Mouse (Mus musculus) neural tube, embryonic 14.5 days (tissue): Measurements from ENCODE around the gene Stk19. TPM values are rescaled to one million over a fixed set of nuclear protein-coding genes. Genes with fewer than 3 reads are reported as not detected.

Experiments used
- ATAC-seq: fragments of 200-750 bp; cut with Nextera tagmentation; 2 replicates; pipeline ENCODE4 v1.8.0; 2017; ENCODE audit warnings: low read depth, mild to moderate bottlenecking, moderate TSS enrichment, moderate library complexity
- H3K27ac ChIP-seq: fragments of 300-500 bp; sonication (generic); 2 replicates; pipeline ENCODE4 v1.5.1; 2014; ENCODE audit warnings: low read depth, mild to moderate bottlenecking, control low read depth, low read length, moderate library complexity, mixed read lengths
- H3K27me3 ChIP-seq: fragments of 300-500 bp; sonication (generic); 2 replicates; pipeline ENCODE4 v1.6.1; 2014; ENCODE audit warnings: low read length; ENCODE audit not compliant: control insufficient read depth, insufficient read depth
- H3K36me3 ChIP-seq: fragments of 300-500 bp; sonication (generic); 2 replicates; pipeline ENCODE4 v1.6.1; 2014; ENCODE audit warnings: low read length, mixed read lengths; ENCODE audit not compliant: control insufficient read depth, insufficient read depth
- H3K4me1 ChIP-seq: fragments of 300-500 bp; sonication (generic); 2 replicates; pipeline ENCODE4 v1.6.1; 2014; ENCODE audit warnings: low read length; ENCODE audit not compliant: control insufficient read depth, insufficient read depth
- H3K4me2 ChIP-seq: fragments of 300-500 bp; sonication (generic); 2 replicates; pipeline ENCODE4 v1.6.1; 2014; ENCODE audit warnings: mild to moderate bottlenecking, low read depth, low read length, control low read depth
- H3K4me3 ChIP-seq: fragments of 300-500 bp; sonication (generic); 2 replicates; pipeline ENCODE4 v1.5.1; 2014; ENCODE audit warnings: low read depth, low read length, control low read depth, mixed read lengths
- H3K9ac ChIP-seq: fragments of 300-500 bp; sonication (generic); replicated peaks from 2 replicates; pipeline ENCODE4 v1.6.1; 2014; ENCODE audit warnings: low read depth, mild to moderate bottlenecking, control low read depth, low read length, mixed read lengths
- H3K9me3 ChIP-seq: fragments of 300-500 bp; sonication (generic); 2 replicates; pipeline ENCODE4 v1.6.1; 2016; ENCODE audit warnings: low read length; ENCODE audit not compliant: control insufficient read depth
- WGBS: fragments of 180-500 bp; shearing (Covaris S2); extraction: QIAGEN DNeasy Blood & Tissue Kit; methylation state at CpG from one replicate; pipeline ENCODE4 v1.1.7; 2014; 5-methylcytosine and 5-hydroxymethylcytosine counted together
- polyA plus RNA-seq: library from polyadenylated mRNA; unstranded; fragments of >200 nt; fragmentation: Nextera tagmentation; extraction: Ambion mirVana; gene quantifications from 2 replicates; pipeline ENCODE4 v1.2.1, GENCODE M21; 2014

Gene Stk19
- polyA plus RNA-seq, 1 experiment from 2014 or later: 37.7 TPM

DNA sequence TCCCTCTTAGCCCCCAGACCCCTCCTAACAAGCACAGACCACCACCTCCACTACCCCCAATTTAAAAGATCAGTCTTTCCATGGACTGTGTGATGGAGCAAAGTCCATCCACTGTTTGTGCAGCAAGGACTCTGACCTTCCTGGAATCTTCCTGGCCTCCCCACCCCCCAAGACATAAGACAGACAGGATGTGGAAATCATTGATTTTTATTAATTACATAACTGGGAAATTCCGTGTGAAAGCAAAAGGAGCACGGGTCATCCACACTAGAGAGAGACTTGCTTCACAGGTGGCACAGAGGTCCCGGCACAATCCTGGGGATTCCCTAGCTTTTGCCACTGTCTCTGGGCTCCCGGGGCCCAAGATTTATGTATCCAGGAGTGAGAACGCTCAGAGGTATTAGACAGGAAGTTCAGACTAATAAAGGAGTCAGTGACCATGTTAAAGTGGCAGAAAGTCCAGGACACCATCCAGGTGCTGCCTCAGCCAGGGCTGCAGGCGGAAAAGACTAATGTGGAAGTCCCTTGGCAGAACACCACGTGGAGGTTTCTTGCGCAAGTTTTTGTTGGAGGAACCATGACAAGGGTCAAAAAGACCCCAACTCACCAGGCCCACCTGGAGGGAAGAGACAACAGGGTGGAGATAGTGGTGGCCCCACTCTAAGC is 25.8 kb upstream of the Stk19 start, which contains the start of gene Cfb:
Gene Cfb, minus strand, starts transcription at position 103 of the 666 bp plus-strand sequence.
- H3K9ac ChIP-seq: no peak within 1 kb of the TSS
- H3K4me3 ChIP-seq: no peak within 1 kb of the TSS
- 63% methylated on average over 8 of the region's 8 CpGs for WGBS
- ATAC-seq: no peak; the same call in 1 of the 2 replicates
- no peak within 1 kb of the TSS; the same call in 1 of the 2 replicates for H3K27ac ChIP-seq
- H3K4me2 ChIP-seq: no peak within 1 kb of the TSS
- no peaks in the 10 kb centered on the region for H3K4me1 ChIP-seq
- H3K27me3 ChIP-seq: no peaks in the 10 kb centered on the region
- no peaks in the 10 kb centered on the region for H3K9me3 ChIP-seq
- H3K36me3 ChIP-seq: no peaks in the 10 kb centered on the region

DNA sequence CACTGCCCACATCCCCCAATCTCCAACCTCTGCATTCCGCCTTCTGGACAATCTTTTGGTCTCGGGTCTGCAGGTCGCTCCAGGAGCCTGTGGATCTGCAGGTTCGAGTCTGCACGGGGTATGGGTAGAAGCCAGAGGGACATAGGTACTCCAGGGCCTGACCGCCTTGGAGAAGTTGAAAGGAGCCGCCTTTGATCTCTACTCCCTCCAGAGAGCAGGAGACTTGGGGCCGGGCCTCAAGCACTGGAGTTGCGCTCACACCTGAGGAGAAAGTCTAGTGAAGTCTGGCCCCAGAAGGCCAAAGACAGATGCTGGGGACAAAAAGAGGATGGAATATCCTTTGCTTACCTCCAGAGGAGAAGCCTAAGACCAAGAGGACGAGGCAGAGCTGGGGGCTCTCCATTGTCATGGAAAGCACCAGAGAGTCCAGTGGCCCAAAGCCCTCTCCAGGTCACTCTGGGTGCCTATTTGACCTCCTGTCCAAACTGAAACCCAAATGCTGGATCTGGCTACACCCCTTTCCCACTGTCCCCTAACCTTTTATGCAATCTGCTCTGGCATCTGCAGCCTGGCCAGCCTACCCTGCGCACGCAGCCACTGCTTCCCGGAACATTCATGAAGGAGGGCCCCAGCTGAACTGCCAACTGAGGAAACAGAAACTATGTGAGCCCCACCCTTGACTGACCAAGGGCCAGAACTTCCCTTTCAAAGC is 25.1 kb upstream of the Stk19 start:
- Histone ChIP-seq H3K4me2 (no peak overlapping the region), H3K4me3 (no peak overlapping the region), H3K27ac (no peak overlapping the region), H3K9ac (no peak overlapping the region), H3K27me3 (no peaks in the 10 kb centered on the region), H3K4me1 (no peaks in the 10 kb centered on the region), H3K36me3 (peaks cover 2% of the 10 kb centered on the region; the same call in 1 of the 2 replicates), H3K9me3 (no peaks in the 10 kb centered on the region)
- WGBS: 63% methylated on average over 13 of the region's 13 CpGs
- ATAC-seq: no peak

DNA sequence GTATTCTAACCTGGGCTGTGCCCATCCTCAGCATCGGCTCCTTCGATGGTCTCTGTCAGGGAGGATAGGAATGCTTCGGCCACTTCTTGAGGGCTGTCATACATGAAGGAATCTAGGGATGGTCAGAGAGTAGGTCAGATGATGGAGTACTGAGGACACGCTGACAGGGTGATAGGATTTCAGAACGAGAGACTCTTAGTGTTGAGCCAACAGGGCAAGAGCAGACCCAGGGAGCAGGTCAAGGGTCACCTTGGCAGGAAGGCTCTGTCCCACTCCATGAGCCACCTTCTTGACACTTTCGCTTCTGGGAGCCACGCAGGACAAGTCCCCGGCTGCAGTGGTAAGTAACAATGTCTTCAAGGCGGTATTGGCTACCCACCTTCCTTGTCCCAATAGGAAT is 23.8 kb upstream of the Stk19 start:
- Histone ChIP-seq H3K27me3 (no peaks in the 10 kb centered on the region), H3K4me2 (no peak overlapping the region)

DNA sequence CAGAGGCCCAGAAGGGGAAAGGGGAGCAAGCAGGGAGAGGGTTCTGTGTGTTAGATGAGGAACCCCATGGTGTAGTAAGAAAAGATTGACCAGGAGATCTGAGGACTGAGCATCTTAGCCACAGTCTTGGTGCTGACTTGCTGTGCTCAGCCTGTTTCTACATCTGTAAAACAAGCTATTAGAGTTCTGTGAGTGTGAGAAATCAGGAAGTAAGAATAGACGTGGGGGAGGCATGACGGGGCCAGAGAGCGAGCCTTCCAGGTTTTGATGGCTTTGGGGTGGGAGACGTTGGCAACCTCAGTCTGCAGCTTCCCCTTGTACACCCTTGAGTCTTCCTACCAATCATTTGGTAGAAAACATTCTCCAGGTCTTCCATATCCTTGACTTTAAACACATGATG is 21.9 kb upstream of the Stk19 start:
- no peak for ATAC-seq
- Histone ChIP-seq H3K36me3 (peaks cover 20% of the 10 kb centered on the region; the same call in 1 of the 2 replicates), H3K27me3 (no peaks in the 10 kb centered on the region), H3K9ac (no peak overlapping the region), H3K27ac (no peak overlapping the region), H3K4me3 (no peak overlapping the region), H3K4me2 (no peak overlapping the region), H3K9me3 (no peaks in the 10 kb centered on the region), H3K4me1 (no peaks in the 10 kb centered on the region)
- 92% methylated on average over 4 of the region's 4 CpGs for WGBS

More for the DNA sequence above, 23.8 kb upstream of the Stk19 start:
- Histone ChIP-seq H3K9me3 (no peaks in the 10 kb centered on the region), H3K27ac (no peak overlapping the region), H3K4me1 (no peaks in the 10 kb centered on the region), H3K36me3 (peaks cover 10% of the 10 kb centered on the region; the same call in 1 of the 2 replicates), H3K9ac (no peak overlapping the region), H3K4me3 (no peak overlapping the region)
- ATAC-seq: no peak
- WGBS: 92% methylated on average over 9 of the region's 9 CpGs

DNA sequence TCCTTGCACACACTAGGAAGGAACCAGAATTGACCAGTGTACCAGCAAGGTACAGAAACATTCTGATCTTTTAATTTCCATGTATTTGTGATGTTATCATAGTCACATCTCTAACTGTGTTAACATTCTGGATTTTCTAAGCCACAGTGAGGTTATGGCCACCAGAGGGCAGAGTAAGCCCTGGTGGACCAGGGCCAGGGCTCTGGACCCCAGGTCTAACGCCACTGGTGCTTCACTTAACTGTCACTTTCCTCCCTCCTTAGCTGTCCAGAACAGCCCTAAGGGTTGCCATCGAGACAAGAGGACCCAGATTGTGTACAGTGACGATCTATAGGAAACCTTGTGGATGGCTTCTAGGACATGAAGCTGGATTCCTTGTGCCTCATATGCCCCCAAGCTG is 19.1 kb upstream of the Stk19 start:
- H3K36me3 ChIP-seq: peaks cover 26% of the 10 kb centered on the region
- ATAC-seq: no peak
- WGBS: 34% methylated on average over 3 of the region's 3 CpGs

DNA sequence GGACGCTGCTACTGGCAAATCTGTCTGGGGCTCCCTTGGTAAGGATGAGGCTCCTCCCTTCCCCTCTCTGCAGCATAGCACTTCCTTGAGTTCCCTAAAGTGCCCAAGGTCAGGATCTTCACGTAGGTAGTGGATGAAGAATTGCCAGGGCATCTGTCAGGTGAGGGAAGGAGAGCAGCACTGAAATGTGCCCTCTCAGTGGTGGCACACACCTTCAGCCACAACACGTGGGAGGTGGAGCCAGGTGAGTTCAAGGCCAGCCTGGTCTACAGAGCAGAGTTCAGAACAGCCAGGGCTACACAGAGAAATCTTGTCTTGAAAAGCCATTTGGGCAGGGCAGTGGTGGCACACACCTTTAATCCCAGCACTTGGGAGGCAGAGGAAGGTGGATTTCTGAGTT is 18.0 kb upstream of the Stk19 start:
- H3K4me2 ChIP-seq: no peak overlapping the region
- H3K27ac ChIP-seq: no peak overlapping the region
- H3K9me3 ChIP-seq: no peaks in the 10 kb centered on the region
- WGBS: 85% methylated on average over 3 of the region's 3 CpGs
- H3K27me3 ChIP-seq: no peaks in the 10 kb centered on the region
- peaks cover 26% of the 10 kb centered on the region for H3K36me3 ChIP-seq
- no peak for ATAC-seq
- H3K4me3 ChIP-seq: no peak overlapping the region
- H3K9ac ChIP-seq: no peak overlapping the region
- H3K4me1 ChIP-seq: peaks cover 12% of the 10 kb centered on the region

More for the DNA sequence above, 19.1 kb upstream of the Stk19 start:
- no peaks in the 10 kb centered on the region for H3K9me3 ChIP-seq
- no peak overlapping the region for H3K9ac ChIP-seq
- no peaks in the 10 kb centered on the region for H3K27me3 ChIP-seq
- peaks cover 9% of the 10 kb centered on the region for H3K4me1 ChIP-seq
- H3K4me3 ChIP-seq: no peak overlapping the region
- H3K4me2 ChIP-seq: no peak overlapping the region
- H3K27ac ChIP-seq: no peak overlapping the region

DNA sequence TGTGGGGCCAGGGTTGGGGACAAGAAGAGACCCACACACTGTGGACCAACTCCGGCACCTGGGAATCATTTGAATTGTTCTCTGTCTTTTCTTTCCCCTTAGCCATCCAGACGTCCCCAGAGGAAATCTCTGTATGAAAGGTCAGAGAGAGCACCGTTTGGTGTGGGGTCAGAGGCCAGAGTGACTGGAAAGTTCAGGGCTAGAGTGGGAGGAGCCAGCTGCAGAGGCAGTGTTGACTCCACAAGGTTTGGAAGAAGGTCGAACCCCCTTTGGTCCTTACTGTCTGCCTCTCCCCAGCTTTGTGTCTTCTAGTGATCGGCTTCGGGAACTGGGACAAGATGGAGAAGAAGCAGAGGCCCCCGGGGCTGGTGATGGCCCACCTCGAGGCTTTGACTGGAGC is 16.8 kb upstream of the Stk19 start:
- H3K4me3 ChIP-seq: no peak overlapping the region
- no peaks in the 10 kb centered on the region for H3K9me3 ChIP-seq
- H3K36me3 ChIP-seq: peaks cover 26% of the 10 kb centered on the region
- ATAC-seq: no peak
- 81% methylated on average over 8 of the region's 8 CpGs for WGBS
- H3K4me1 ChIP-seq: peaks cover 18% of the 10 kb centered on the region
- no peaks in the 10 kb centered on the region for H3K27me3 ChIP-seq
- H3K4me2 ChIP-seq: no peak overlapping the region
- no peak overlapping the region for H3K9ac ChIP-seq
- H3K27ac ChIP-seq: no peak overlapping the region

DNA sequence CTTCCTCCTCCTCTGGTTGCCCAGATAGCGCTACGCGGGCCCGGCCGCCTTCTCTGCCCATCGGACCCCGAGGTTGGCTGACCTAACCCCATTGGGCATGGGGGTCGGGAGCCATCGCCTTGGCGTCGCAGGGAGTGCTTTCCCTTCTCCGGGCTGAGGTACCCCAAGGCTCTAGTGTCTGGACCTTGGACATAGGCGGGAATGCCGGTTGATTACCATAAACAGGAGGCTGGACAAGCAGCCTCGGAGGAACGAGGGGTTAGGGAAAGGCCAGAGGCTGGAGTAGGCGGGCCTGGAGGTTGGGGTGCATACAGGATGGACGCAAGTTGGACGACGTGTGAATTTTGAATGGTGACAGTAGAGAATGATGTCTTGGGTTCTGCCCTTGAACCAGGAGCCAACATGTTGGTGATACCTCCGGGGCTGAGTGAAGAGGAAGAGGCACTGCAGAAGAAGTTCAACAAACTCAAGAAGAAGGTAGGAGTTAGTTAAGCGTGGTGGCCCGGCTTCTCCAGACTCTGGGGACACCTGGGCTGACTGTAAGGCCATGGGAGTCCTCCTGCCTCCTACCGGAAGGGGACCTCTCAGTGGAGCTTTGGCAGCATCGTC is 13.9 kb upstream of the Stk19 start:
- ATAC-seq: no peak; the same call in 1 of the 2 replicates
- 2% methylated on average over 24 of the region's 25 CpGs for WGBS
- H3K36me3 ChIP-seq: peaks cover 33% of the 10 kb centered on the region

More for the DNA sequence above, 13.9 kb upstream of the Stk19 start:
- Histone ChIP-seq H3K27me3 (no peaks in the 10 kb centered on the region), H3K9ac (peak overlapping the region; percentile 86), H3K4me1 (peaks cover 18% of the 10 kb centered on the region), H3K9me3 (no peaks in the 10 kb centered on the region), H3K27ac (peak overlapping the region; percentile 48; the same call in 1 of the 2 replicates), H3K4me2 (peak overlapping the region; percentile 96), H3K4me3 (peak overlapping the region; percentile 95)
